18 mouse cellular contexts compared by ENCODE assay signal in the genomic region with DNA sequence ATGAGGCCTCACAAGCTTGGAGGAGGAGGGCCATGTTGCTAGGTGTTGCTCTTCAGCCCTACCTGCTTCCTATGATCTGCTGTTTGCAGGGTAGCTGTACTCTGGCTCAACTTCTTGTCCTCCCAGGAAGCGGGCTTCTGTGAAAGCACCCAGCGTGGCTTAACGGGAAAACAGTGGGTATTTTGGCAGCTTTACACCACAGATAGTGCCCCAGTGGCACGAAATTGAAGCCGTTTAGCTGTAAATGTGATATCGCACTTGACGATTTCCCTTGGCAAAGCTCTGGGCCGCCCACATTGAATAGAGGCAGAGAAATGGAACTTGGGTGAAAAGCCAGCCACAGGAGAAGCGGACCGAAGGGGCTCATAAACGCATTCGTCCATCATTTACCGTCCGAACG.
DNase-seq lines count a peak whose midpoint lies in the region; ATAC-seq and TF ChIP-seq lines count a peak whose summit lies in the region.
"Had no signal": no experiment of that assay in that cellular context is flagged by ENCODE, and none has a peak within 500 bp of the region (broad histone marks: within the 10 kb centered on the region; RNA-seq: fewer than 3 reads in every experiment).

No protein-coding gene starts in this region.

- no peak for DNase-seq in kidney, postnatal 10 days
- peak; percentile 25 for DNase-seq in midbrain, postnatal 0 days (ENCODE audit: low spot score)
- no peak for DNase-seq in midbrain, embryonic 10.5 days (ENCODE audit: low spot score)
- no peak for DNase-seq in thymus, adult 2 months
- DNase-seq: adrenal gland, postnatal 25 days; cerebellum, adult 2 months; gastrocnemius, postnatal 14 days; layer of hippocampus, postnatal 36 days; right cerebral cortex, postnatal 25 days; thymus, postnatal 36 days had no signal

- no peak for ATAC-seq in forebrain, embryonic 15.5 days (replicated peaks)
- no peak for ATAC-seq in forebrain, embryonic 13.5 days
- no peak for ATAC-seq in kidney, embryonic 15.5 days (replicated peaks; ENCODE audit: low FRiP score)
- no peak for ATAC-seq in midbrain, postnatal 0 days (ENCODE audit: low FRiP score)
- no peak for ATAC-seq in neural tube, embryonic 14.5 days (ENCODE audit: low read depth)
- ATAC-seq: liver, embryonic 12.5 days had no signal

- no peaks in the 10 kb centered on the region for H3K9me3 ChIP-seq in forebrain, embryonic 15.5 days
- H3K9me3 ChIP-seq in forebrain, embryonic 13.5 days (replicated peaks): no peaks in the 10 kb centered on the region
- H3K9me3 ChIP-seq in kidney, embryonic 15.5 days (replicated peaks): no peaks in the 10 kb centered on the region
- no peaks in the 10 kb centered on the region for H3K9me3 ChIP-seq in midbrain, postnatal 0 days (ENCODE audit: low read length)
- no peaks in the 10 kb centered on the region for H3K9me3 ChIP-seq in midbrain, embryonic 10.5 days (replicated peaks)
- no peaks in the 10 kb centered on the region for H3K9me3 ChIP-seq in neural tube, embryonic 14.5 days (ENCODE audit: control insufficient read depth, low read length)
- H3K9me3 ChIP-seq: liver, embryonic 12.5 days; neural tube, embryonic 12.5 days had no signal

- H3K9ac ChIP-seq in forebrain, embryonic 15.5 days (replicated peaks): no peak overlapping the region
- H3K9ac ChIP-seq in forebrain, embryonic 13.5 days: no peak overlapping the region
- no peak overlapping the region for H3K9ac ChIP-seq in kidney, embryonic 15.5 days
- H3K9ac ChIP-seq in midbrain, postnatal 0 days (replicated peaks; ENCODE audit: low read length, poor library complexity, severe bottlenecking): no peak overlapping the region
- no peak overlapping the region for H3K9ac ChIP-seq in neural tube, embryonic 14.5 days (replicated peaks; ENCODE audit: low read depth, low read length)
- H3K9ac ChIP-seq: liver, embryonic 12.5 days; lung, embryonic 14.5 days; neural tube, embryonic 12.5 days had no signal

- TF ChIP-seq CTCF in midbrain, postnatal 0 days (IDR thresholded peaks at IDR 0.05): no peak
- TF ChIP-seq CTCF in thymus, adult 2 months (IDR thresholded peaks at IDR 0.05; ENCODE audit: borderline replicate concordance, control insufficient read depth, extremely low read depth, insufficient read depth, low read length, poor library complexity): no peak

- no peaks in the 10 kb centered on the region for H3K27me3 ChIP-seq in forebrain, embryonic 15.5 days
- H3K27me3 ChIP-seq in forebrain, embryonic 13.5 days: no peaks in the 10 kb centered on the region
- H3K27me3 ChIP-seq in kidney, embryonic 15.5 days: no peaks in the 10 kb centered on the region
- no peaks in the 10 kb centered on the region for H3K27me3 ChIP-seq in midbrain, postnatal 0 days (ENCODE audit: insufficient read depth, low read length)
- peaks cover 6% of the 10 kb centered on the region; the same call in 1 of the 2 replicates for H3K27me3 ChIP-seq in midbrain, embryonic 10.5 days (ENCODE audit: low read depth, poor library complexity, severe bottlenecking)
- H3K27me3 ChIP-seq in neural tube, embryonic 14.5 days (ENCODE audit: control insufficient read depth, insufficient read depth, low read length): no peaks in the 10 kb centered on the region
- no peaks in the 10 kb centered on the region for H3K27me3 ChIP-seq in thymus, adult 2 months (ENCODE audit: control insufficient read depth, insufficient read depth, low read length)
- H3K27me3 ChIP-seq: liver, embryonic 12.5 days; neural tube, embryonic 12.5 days had no signal

- no peaks in the 10 kb centered on the region for H3K36me3 ChIP-seq in forebrain, embryonic 15.5 days
- H3K36me3 ChIP-seq in forebrain, embryonic 13.5 days (ENCODE audit: poor library complexity, severe bottlenecking): no peaks in the 10 kb centered on the region
- no peaks in the 10 kb centered on the region for H3K36me3 ChIP-seq in kidney, embryonic 15.5 days
- no peaks in the 10 kb centered on the region for H3K36me3 ChIP-seq in midbrain, postnatal 0 days (ENCODE audit: insufficient read depth, low read length)
- no peaks in the 10 kb centered on the region for H3K36me3 ChIP-seq in midbrain, embryonic 10.5 days
- H3K36me3 ChIP-seq in neural tube, embryonic 14.5 days (ENCODE audit: control insufficient read depth, insufficient read depth, low read length): no peaks in the 10 kb centered on the region
- no peaks in the 10 kb centered on the region for H3K36me3 ChIP-seq in thymus, adult 2 months (ENCODE audit: control insufficient read depth, insufficient read depth, low read length)
- H3K36me3 ChIP-seq: liver, embryonic 12.5 days; neural tube, embryonic 12.5 days had no signal

- WGBS in forebrain, embryonic 15.5 days: 39% methylated on average over 15 of the region's 15 CpGs
- WGBS in forebrain, embryonic 13.5 days: 58% methylated on average over 15 of the region's 15 CpGs
- WGBS in kidney, embryonic 15.5 days: 44% methylated on average over 15 of the region's 15 CpGs
- WGBS in midbrain, postnatal 0 days: 62% methylated on average over 15 of the region's 15 CpGs
- 85% methylated on average over 15 of the region's 15 CpGs for WGBS in midbrain, embryonic 10.5 days
- WGBS in neural tube, embryonic 14.5 days: 45% methylated on average over 15 of the region's 15 CpGs
- WGBS in thymus, adult 2 months: 84% methylated on average over 15 of the region's 15 CpGs

- peak overlapping the region; percentile 8; the same call in 1 of the 2 replicates for H3K4me2 ChIP-seq in forebrain, embryonic 15.5 days (replicated peaks)
- H3K4me2 ChIP-seq in forebrain, embryonic 13.5 days: no peak overlapping the region
- H3K4me2 ChIP-seq in kidney, embryonic 15.5 days: peak overlapping the region; percentile 45
- peak overlapping the region; percentile 18 for H3K4me2 ChIP-seq in midbrain, postnatal 0 days (ENCODE audit: low read depth, low read length, poor library complexity, severe bottlenecking)
- H3K4me2 ChIP-seq in neural tube, embryonic 14.5 days (ENCODE audit: low read depth, low read length): peak overlapping the region; percentile 11; the same call in 1 of the 2 replicates
- H3K4me2 ChIP-seq: liver, embryonic 12.5 days; lung, embryonic 14.5 days; neural tube, embryonic 12.5 days had no signal

- no peak overlapping the region for H3K27ac ChIP-seq in forebrain, embryonic 15.5 days (replicated peaks)
- H3K27ac ChIP-seq in forebrain, embryonic 13.5 days: no peak overlapping the region
- peak overlapping the region; percentile 15; the same call in 1 of the 2 replicates for H3K27ac ChIP-seq in kidney, embryonic 15.5 days
- no peak overlapping the region for H3K27ac ChIP-seq in midbrain, postnatal 0 days (ENCODE audit: low read depth, low read length)
- H3K27ac ChIP-seq in midbrain, embryonic 10.5 days (replicated peaks): no peak overlapping the region
- no peak overlapping the region for H3K27ac ChIP-seq in neural tube, embryonic 14.5 days (ENCODE audit: low read depth, low read length)
- no peak overlapping the region for H3K27ac ChIP-seq in thymus, adult 2 months (ENCODE audit: control insufficient read depth, insufficient read depth, low read length)
- H3K27ac ChIP-seq: liver, embryonic 12.5 days; macrophage; neural tube, embryonic 12.5 days had no signal

- no peak overlapping the region for H3K4me3 ChIP-seq in forebrain, embryonic 15.5 days
- H3K4me3 ChIP-seq in forebrain, embryonic 13.5 days: no peak overlapping the region
- H3K4me3 ChIP-seq in kidney, embryonic 15.5 days (replicated peaks): 0 out of 2 replicates have a peak overlapping the region, but pooled peaks have one; percentile 4
- no peak overlapping the region for H3K4me3 ChIP-seq in midbrain, postnatal 0 days (ENCODE audit: low read depth, low read length)
- H3K4me3 ChIP-seq in midbrain, embryonic 10.5 days: no peak overlapping the region
- H3K4me3 ChIP-seq in neural tube, embryonic 14.5 days (ENCODE audit: low read depth, low read length): no peak overlapping the region
- H3K4me3 ChIP-seq in thymus, adult 2 months (ENCODE audit: control insufficient read depth, insufficient read depth, low read length): no peak overlapping the region
- H3K4me3 ChIP-seq: liver, embryonic 12.5 days; neural tube, embryonic 12.5 days had no signal

- TF ChIP-seq POLR2A in thymus, adult 2 months (IDR thresholded peaks at IDR 0.05; ENCODE audit: control insufficient read depth, extremely low read depth, insufficient read depth, low read length, poor library complexity): no peak

- peaks cover 13% of the 10 kb centered on the region for H3K4me1 ChIP-seq in forebrain, embryonic 15.5 days
- H3K4me1 ChIP-seq in forebrain, embryonic 13.5 days: peaks cover 20% of the 10 kb centered on the region
- peaks cover 18% of the 10 kb centered on the region; the same call in 1 of the 2 replicates for H3K4me1 ChIP-seq in kidney, embryonic 15.5 days
- H3K4me1 ChIP-seq in midbrain, postnatal 0 days (ENCODE audit: insufficient read depth, low read length): no peaks in the 10 kb centered on the region
- H3K4me1 ChIP-seq in midbrain, embryonic 10.5 days: peaks cover 21% of the 10 kb centered on the region
- H3K4me1 ChIP-seq in neural tube, embryonic 14.5 days (ENCODE audit: control insufficient read depth, insufficient read depth, low read length): peaks cover 4% of the 10 kb centered on the region; the same call in 1 of the 2 replicates
- H3K4me1 ChIP-seq in thymus, adult 2 months (replicated peaks; ENCODE audit: control insufficient read depth, insufficient read depth, low read length): no peaks in the 10 kb centered on the region
- H3K4me1 ChIP-seq: liver, embryonic 12.5 days; neural tube, embryonic 12.5 days had no signal
